Mouse (Mus musculus): ENCODE data around the gene Dnajc6. TPM values are rescaled to one million over a fixed set of nuclear protein-coding genes. Genes with fewer than 3 reads are reported as not detected.

Dnajc6 gene
- polyA plus RNA-seq, 1 experiment = 0.07 TPM

DNA sequence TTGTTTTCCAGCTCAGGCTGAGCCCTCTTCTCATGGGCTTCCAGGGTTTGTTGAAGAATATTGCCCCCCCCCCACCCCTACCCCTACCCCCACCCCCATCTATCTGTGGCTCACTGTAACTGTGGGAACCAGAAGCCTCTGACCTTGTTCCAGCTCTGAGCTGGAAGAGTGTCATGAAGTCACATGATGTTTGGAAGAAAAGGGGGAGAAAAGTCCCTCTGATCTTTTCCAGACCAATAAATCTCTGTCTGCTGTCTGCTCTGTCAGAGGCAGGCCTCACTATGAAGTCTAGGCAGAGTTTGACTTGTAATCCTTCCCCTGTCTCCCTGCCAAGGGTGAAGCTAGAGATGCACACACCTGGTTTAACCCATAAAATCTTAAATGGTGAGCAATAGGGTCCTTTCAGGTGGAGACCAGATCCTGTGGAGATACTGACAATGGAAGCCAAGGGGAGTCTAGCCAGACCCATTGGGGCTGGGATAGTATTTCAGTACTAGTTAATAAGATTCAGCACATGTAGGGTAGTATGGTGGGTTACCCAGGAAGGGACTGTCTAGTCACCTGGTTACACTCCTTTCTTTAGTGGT, 2.7 kb upstream of the Dnajc6 start:
- no peak for TF ChIP-seq MAX (IDR thresholded peaks at IDR 0.05; ENCODE audit: low read depth)
- no peak for TF ChIP-seq POLR2AphosphoS2 (IDR thresholded peaks at IDR 0.05; ENCODE audit: insufficient read length, low read depth)
- TF ChIP-seq TCF3 (IDR thresholded peaks at IDR 0.05; ENCODE audit: insufficient read length, low read depth) = no peak
- TF ChIP-seq POLR2A (IDR thresholded peaks at IDR 0.05; ENCODE audit: insufficient read length, low read depth) = no peak
- TF ChIP-seq MYOG (IDR thresholded peaks at IDR 0.05; ENCODE audit: control insufficient read depth in 1 of 3, insufficient read depth in 1 of 3, insufficient read length in 2 of 3, low read depth in 2 of 3) = no peak
- TF ChIP-seq CEBPB (IDR thresholded peaks at IDR 0.05; ENCODE audit: insufficient read depth, poor library complexity, severe bottlenecking) = no peak
- no peak for TF ChIP-seq USF1 (IDR thresholded peaks at IDR 0.05; ENCODE audit: low read depth)
- TF ChIP-seq SRF (IDR thresholded peaks at IDR 0.05; ENCODE audit: control insufficient read depth, insufficient read length, low read depth) = no peak
- no peak for TF ChIP-seq REST (IDR thresholded peaks at IDR 0.05; ENCODE audit: insufficient read depth, insufficient read length)
- Histone ChIP-seq H3K79me2 (ENCODE audit: control insufficient read depth, insufficient read depth) (no peaks in the 10 kb centered on the region), H3ac (ENCODE audit: control insufficient read depth, insufficient read length) (no peak overlapping the region), H3K4me2 (ENCODE audit: low read depth) (no peak overlapping the region), H3K4me3 (no peak overlapping the region), H3K27me3 (ENCODE audit: control insufficient read depth, insufficient read depth, insufficient read length) (peaks cover 6% of the 10 kb centered on the region), H3K36me3 (ENCODE audit: control insufficient read depth, insufficient read depth) (no peaks in the 10 kb centered on the region)

DNA sequence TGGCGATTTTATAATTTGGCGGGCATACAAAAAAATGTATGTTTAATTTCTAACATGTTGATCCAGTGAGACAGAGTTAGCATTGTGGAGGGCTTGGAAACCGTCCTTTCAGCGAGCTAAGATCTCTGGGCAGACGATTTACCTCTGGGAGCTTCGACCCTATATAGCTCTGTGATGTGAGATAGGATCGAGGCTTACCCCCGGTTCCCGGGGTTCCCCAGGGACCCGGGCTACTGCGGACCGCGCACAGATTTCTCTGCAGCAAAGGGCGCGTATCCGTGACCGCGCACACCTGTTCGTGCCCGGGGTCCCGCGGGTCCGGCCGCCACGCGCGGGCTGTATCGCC, 287 bp upstream of the Dnajc6 start:
- no peak overlapping the region for H3K4me3 ChIP-seq

DNA sequence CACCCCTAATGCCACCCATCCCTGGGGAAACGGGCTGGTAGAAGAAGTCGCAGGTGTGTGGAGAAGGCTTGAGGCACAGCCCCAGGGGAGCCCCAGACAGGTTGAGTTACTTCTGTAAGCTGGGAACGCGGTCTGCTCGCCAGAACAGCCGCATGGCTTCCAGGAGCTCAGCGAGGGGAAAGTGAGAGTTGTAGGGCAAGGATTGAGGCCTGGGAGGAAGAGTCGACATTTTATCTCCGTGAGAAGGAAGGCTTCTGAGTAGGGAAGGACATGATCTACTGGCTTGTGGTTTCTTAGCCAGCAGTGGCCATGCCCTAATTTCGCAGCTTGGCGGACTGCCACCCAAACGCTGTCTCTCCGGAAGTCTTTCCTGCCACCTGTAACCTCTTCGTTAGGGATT, 888 bp downstream of the Dnajc6 start:
- Histone ChIP-seq H3K4me2 (ENCODE audit: low read depth) (no peak overlapping the region), H3K27me3 (ENCODE audit: control insufficient read depth, insufficient read depth, insufficient read length) (peaks cover 6% of the 10 kb centered on the region), H3K4me3 (no peak overlapping the region), H3K79me2 (ENCODE audit: control insufficient read depth, insufficient read depth) (no peaks in the 10 kb centered on the region), H3ac (ENCODE audit: control insufficient read depth, insufficient read length) (no peak overlapping the region), H3K36me3 (ENCODE audit: control insufficient read depth, insufficient read depth) (no peaks in the 10 kb centered on the region)
- TF ChIP-seq CEBPB (IDR thresholded peaks at IDR 0.05; ENCODE audit: insufficient read depth, poor library complexity, severe bottlenecking) (no peak), MYOG (IDR thresholded peaks at IDR 0.05; ENCODE audit: control insufficient read depth in 1 of 3, insufficient read depth in 1 of 3, insufficient read length in 2 of 3, low read depth in 2 of 3) (no peak), POLR2AphosphoS2 (IDR thresholded peaks at IDR 0.05; ENCODE audit: insufficient read length, low read depth) (no peak), USF1 (IDR thresholded peaks at IDR 0.05; ENCODE audit: low read depth) (no peak)

More for the DNA sequence above, 287 bp upstream of the Dnajc6 start:
- H3K4me2 ChIP-seq (ENCODE audit: low read depth) = no peak overlapping the region
- TF ChIP-seq E2F4 (IDR thresholded peaks at IDR 0.05; ENCODE audit: insufficient read depth) (no peak), POLR2AphosphoS2 (IDR thresholded peaks at IDR 0.05; ENCODE audit: insufficient read length, low read depth) (no peak), TCF12 (IDR thresholded peaks at IDR 0.05; ENCODE audit: insufficient read depth, poor library complexity, severe bottlenecking) (no peak), MAX (IDR thresholded peaks at IDR 0.05; ENCODE audit: low read depth) (no peak), USF1 (IDR thresholded peaks at IDR 0.05; ENCODE audit: low read depth) (no peak), REST (IDR thresholded peaks at IDR 0.05; ENCODE audit: insufficient read depth, insufficient read length) (no peak), SRF (IDR thresholded peaks at IDR 0.05; ENCODE audit: control insufficient read depth, insufficient read length, low read depth) (no peak), MYOG (IDR thresholded peaks at IDR 0.05; ENCODE audit: control insufficient read depth in 1 of 3, insufficient read depth in 1 of 3, insufficient read length in 2 of 3, low read depth in 2 of 3) (no peak), CEBPB (IDR thresholded peaks at IDR 0.05; ENCODE audit: insufficient read depth, poor library complexity, severe bottlenecking) (no peak), TCF3 (IDR thresholded peaks at IDR 0.05; ENCODE audit: insufficient read length, low read depth) (no peak), POLR2A (IDR thresholded peaks at IDR 0.05; ENCODE audit: insufficient read length, low read depth) (no peak), MYOD1 (IDR thresholded peaks at IDR 0.05; ENCODE audit: control insufficient read depth in 1 of 3, insufficient read length in 2 of 3, low read depth in 2 of 3) (no peak)
- H3K36me3 ChIP-seq (ENCODE audit: control insufficient read depth, insufficient read depth) = no peaks in the 10 kb centered on the region
- no peak overlapping the region for H3ac ChIP-seq (ENCODE audit: control insufficient read depth, insufficient read length)
- peaks cover 6% of the 10 kb centered on the region for H3K27me3 ChIP-seq (ENCODE audit: control insufficient read depth, insufficient read depth, insufficient read length)
- no peaks in the 10 kb centered on the region for H3K79me2 ChIP-seq (ENCODE audit: control insufficient read depth, insufficient read depth)

DNA sequence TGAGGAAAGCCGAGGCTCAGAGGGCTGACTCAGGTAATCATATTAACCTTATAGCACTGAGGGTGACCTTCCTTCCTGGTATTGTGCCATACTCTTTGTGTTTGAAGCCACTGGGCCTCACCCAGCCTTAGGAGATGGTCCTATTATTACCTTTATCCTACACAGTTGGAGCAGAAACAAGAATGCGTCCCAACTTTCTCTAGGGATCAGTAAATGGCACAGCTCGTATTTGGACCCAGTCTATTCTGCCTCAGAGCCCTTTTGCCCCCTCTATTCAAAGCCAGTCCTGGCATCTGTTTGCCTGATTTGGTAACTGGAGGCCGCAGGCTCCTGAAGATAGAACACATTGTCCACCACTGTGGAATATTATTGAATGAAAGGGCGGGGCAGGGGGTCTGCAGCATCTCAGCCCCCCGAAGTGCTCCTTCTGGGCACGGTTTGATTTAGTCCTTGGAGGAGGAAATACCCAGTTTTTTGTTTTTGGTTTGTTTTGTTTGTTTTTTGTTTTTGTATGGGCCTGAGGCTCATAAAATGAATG, 8.1 kb downstream of the Dnajc6 start:
- H3K4me2 ChIP-seq (ENCODE audit: low read depth) = no peak overlapping the region
- TF ChIP-seq CEBPB (IDR thresholded peaks at IDR 0.05; ENCODE audit: insufficient read depth, poor library complexity, severe bottlenecking) (no peak), E2F4 (IDR thresholded peaks at IDR 0.05; ENCODE audit: insufficient read depth) (no peak), MAX (IDR thresholded peaks at IDR 0.05; ENCODE audit: low read depth) (no peak), POLR2AphosphoS2 (IDR thresholded peaks at IDR 0.05; ENCODE audit: insufficient read length, low read depth) (no peak), USF1 (IDR thresholded peaks at IDR 0.05; ENCODE audit: low read depth) (no peak), SRF (IDR thresholded peaks at IDR 0.05; ENCODE audit: control insufficient read depth, insufficient read length, low read depth) (no peak), POLR2A (IDR thresholded peaks at IDR 0.05; ENCODE audit: insufficient read length, low read depth) (no peak), MYOG (IDR thresholded peaks at IDR 0.05; ENCODE audit: control insufficient read depth in 1 of 3, insufficient read depth in 1 of 3, insufficient read length in 2 of 3, low read depth in 2 of 3) (no peak), TCF3 (IDR thresholded peaks at IDR 0.05; ENCODE audit: insufficient read length, low read depth) (no peak), MYOD1 (IDR thresholded peaks at IDR 0.05; ENCODE audit: control insufficient read depth in 1 of 3, insufficient read length in 2 of 3, low read depth in 2 of 3) (no peak)
- H3K36me3 ChIP-seq (ENCODE audit: control insufficient read depth, insufficient read depth) = no peaks in the 10 kb centered on the region

DNA sequence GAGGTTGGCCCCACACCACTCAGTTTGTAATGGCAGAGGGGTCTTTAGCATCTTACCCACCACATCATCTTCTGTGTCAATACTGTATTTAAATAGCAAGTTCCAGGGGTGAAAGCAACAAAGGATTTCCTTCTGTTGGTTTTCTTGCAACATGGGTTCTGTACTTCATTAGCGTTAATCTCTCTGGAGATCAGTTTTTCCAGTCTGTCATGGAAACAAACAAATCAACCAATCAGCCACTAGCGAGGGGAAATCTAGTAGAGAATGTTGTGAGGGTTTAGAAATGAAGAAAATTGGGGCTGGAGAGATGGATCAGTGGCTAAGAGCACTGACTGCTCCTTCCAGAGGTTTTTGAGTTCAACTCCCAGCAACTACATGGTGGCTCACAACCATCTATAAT, 9.5 kb downstream of the Dnajc6 start:
- H3K4me3 ChIP-seq = no peak overlapping the region
- H3K4me2 ChIP-seq (ENCODE audit: low read depth) = no peak overlapping the region
- no peak overlapping the region for H3ac ChIP-seq (ENCODE audit: control insufficient read depth, insufficient read length)
- H3K27me3 ChIP-seq (ENCODE audit: control insufficient read depth, insufficient read depth, insufficient read length) = no peaks in the 10 kb centered on the region
- no peaks in the 10 kb centered on the region for H3K36me3 ChIP-seq (ENCODE audit: control insufficient read depth, insufficient read depth)
- TF ChIP-seq MYOD1 (IDR thresholded peaks at IDR 0.05; ENCODE audit: control insufficient read depth in 1 of 3, insufficient read length in 2 of 3, low read depth in 2 of 3) (no peak), SRF (IDR thresholded peaks at IDR 0.05; ENCODE audit: control insufficient read depth, insufficient read length, low read depth) (no peak), TCF12 (IDR thresholded peaks at IDR 0.05; ENCODE audit: insufficient read depth, poor library complexity, severe bottlenecking) (no peak), TCF3 (IDR thresholded peaks at IDR 0.05; ENCODE audit: insufficient read length, low read depth) (no peak), REST (IDR thresholded peaks at IDR 0.05; ENCODE audit: insufficient read depth, insufficient read length) (no peak), MYOG (IDR thresholded peaks at IDR 0.05; ENCODE audit: control insufficient read depth in 1 of 3, insufficient read depth in 1 of 3, insufficient read length in 2 of 3, low read depth in 2 of 3) (no peak)
- H3K79me2 ChIP-seq (ENCODE audit: control insufficient read depth, insufficient read depth) = no peaks in the 10 kb centered on the region

More for the DNA sequence above, 8.1 kb downstream of the Dnajc6 start:
- Histone ChIP-seq H3ac (ENCODE audit: control insufficient read depth, insufficient read length) (no peak overlapping the region), H3K27me3 (ENCODE audit: control insufficient read depth, insufficient read depth, insufficient read length) (no peaks in the 10 kb centered on the region), H3K79me2 (ENCODE audit: control insufficient read depth, insufficient read depth) (no peaks in the 10 kb centered on the region), H3K4me3 (no peak overlapping the region)

Data from myocyte (in vitro differentiated cells).